In the genomic region with DNA sequence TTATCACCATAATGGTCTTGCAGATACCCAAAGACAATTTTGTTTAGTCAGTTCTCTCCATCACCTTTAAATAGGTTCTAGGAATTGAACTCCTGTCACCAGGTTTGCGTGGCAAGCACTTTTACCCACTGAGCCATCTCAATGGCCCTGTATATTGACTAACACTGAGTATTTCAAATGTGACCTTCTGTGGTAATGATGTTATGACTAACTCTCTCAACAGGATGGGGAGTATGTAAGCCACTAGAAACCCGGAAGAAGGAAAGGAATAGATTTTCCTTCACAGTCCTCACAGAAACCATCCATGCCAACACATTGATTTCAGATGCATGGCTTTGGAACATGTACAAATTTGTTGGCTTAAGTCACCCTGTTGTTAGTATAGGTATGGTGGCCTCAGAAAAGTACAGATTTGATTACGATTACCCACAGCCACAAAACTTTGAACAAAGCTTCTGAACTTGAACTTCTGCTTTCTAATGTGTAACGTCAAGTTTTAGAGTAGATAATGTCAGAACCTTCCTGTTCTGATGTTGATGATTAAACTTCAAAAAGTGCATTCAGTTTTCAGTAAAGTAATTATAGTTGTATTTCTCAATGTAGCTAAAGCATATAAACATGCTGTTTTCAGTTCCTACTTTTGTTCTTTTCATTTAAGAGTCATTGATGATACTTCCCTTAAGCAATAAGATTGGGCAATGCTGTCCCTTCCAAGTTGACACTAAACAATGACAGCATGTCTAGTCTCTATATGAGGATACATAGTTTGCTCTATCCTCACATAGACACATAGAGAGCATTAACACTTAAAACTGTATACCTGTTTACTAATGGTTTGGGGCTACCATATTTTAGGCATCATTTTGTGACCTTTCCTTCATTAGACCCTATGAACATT, we compare ENCODE assay signal across 28 mouse cellular contexts. TPM values are rescaled to one million over a fixed set of nuclear protein-coding genes. Genes with fewer than 3 reads are reported as not detected.
DNase-seq lines count a peak whose midpoint lies in the region; ATAC-seq and TF ChIP-seq lines count a peak whose summit lies in the region.
"Had no signal": no experiment of that assay in that cellular context is flagged by ENCODE, and none has a peak within 500 bp of the region (broad histone marks: within the 10 kb centered on the region; RNA-seq: fewer than 3 reads in every experiment).

No protein-coding gene starts in this region.

- no peaks in the 10 kb centered on the region for H3K36me3 ChIP-seq in lung, postnatal 0 days (ENCODE audit: insufficient read depth, low read length)
- peaks cover 4% of the 10 kb centered on the region for H3K36me3 ChIP-seq in G1E (replicated peaks)
- H3K36me3 ChIP-seq: forebrain, embryonic 10.5 days; hindbrain, embryonic 13.5 days; limb, embryonic 12.5 days had no signal

- no peaks in the 10 kb centered on the region for H3K9me3 ChIP-seq in lung, postnatal 0 days (ENCODE audit: low read length)
- H3K9me3 ChIP-seq in G1E (replicated peaks) = no peaks in the 10 kb centered on the region
- H3K9me3 ChIP-seq: forebrain, embryonic 10.5 days; hindbrain, embryonic 13.5 days; limb, embryonic 12.5 days had no signal

- H3K4me3 ChIP-seq in lung, postnatal 0 days (ENCODE audit: low read depth, low read length) = no peak overlapping the region
- H3K4me3 ChIP-seq in G1E (ENCODE audit: low read depth, low read length) = no peak overlapping the region
- H3K4me3 ChIP-seq: forebrain, embryonic 10.5 days; hindbrain, embryonic 13.5 days; left cerebral cortex, adult 2 months; limb, embryonic 12.5 days had no signal

- no peak for TF ChIP-seq EP300 in lung, postnatal 0 days (IDR thresholded peaks at IDR 0.05)

- peak; percentile 33; the same call in 1 of the 2 replicates for ATAC-seq in lung, postnatal 0 days
- ATAC-seq in G1E (ENCODE audit: extremely low read depth, insufficient number of reproducible peaks, low FRiP score, poor library complexity, severe bottlenecking) = peak; percentile 18; the same call in 1 of the 2 replicates
- ATAC-seq in hematopoietic stem cell, adult 5-6 weeks (replicated peaks in 1 of 2; ENCODE audit: insufficient read depth in 1 of 2, low FRiP score in 2 of 2, low TSS enrichment in 1 of 2, low read depth in 1 of 2, poor library complexity in 2 of 2, severe bottlenecking in 2 of 2) = peak; percentile 27 to 76; a peak in 2 of 4 replicates
- peak; percentile 90 for ATAC-seq in monocyte, adult 5-6 weeks (replicated peaks; ENCODE audit: insufficient number of reproducible peaks, low FRiP score, low TSS enrichment, poor library complexity, severe bottlenecking)
- ATAC-seq: activated CD4-positive, CD25-positive, alpha-beta regulatory T cell, adult 4 months; forebrain, embryonic 16.5 days; inflammation-experienced regulatory T-cells, adult 6 months had no signal

- no peaks in the 10 kb centered on the region for H3K4me1 ChIP-seq in lung, postnatal 0 days (ENCODE audit: insufficient read depth, low read depth, low read length)
- no peaks in the 10 kb centered on the region for H3K4me1 ChIP-seq in G1E (ENCODE audit: insufficient read depth, low read depth, low read length)
- H3K4me1 ChIP-seq: forebrain, embryonic 10.5 days; hindbrain, embryonic 13.5 days; limb, embryonic 12.5 days had no signal

- DNase-seq in lung, postnatal 0 days (ENCODE audit: low spot score) = peak; percentile 33
- DNase-seq in lung, postnatal 4 days = no peak
- DNase-seq in G1E (ENCODE audit: low spot score) = no peak
- no peak for DNase-seq in adipocyte (ENCODE audit: low spot score)
- no peak for DNase-seq in urinary bladder, postnatal 14 days (ENCODE audit: low spot score)
- DNase-seq: adrenal gland, postnatal 10 days; B cell, adult 2 months; cerebellum, adult 8-10 months; cerebellum, postnatal 36 days; gastrocnemius, postnatal 25 days; kidney, adult 18-20 months; lung, postnatal 10 days had no signal

- H3K4me2 ChIP-seq in lung, postnatal 0 days (replicated peaks; ENCODE audit: low read depth, low read length) = no peak overlapping the region
- H3K4me2 ChIP-seq: hindbrain, embryonic 13.5 days; limb, embryonic 12.5 days; midbrain, embryonic 11.5 days had no signal

- no peak overlapping the region for H3K27ac ChIP-seq in lung, postnatal 0 days (ENCODE audit: low read length)
- H3K27ac ChIP-seq: forebrain, embryonic 10.5 days; hindbrain, embryonic 13.5 days; left cerebral cortex, adult 2 months; limb, embryonic 12.5 days; liver, embryonic 14.5 days had no signal

- TF ChIP-seq CTCF in lung, postnatal 0 days (IDR thresholded peaks at IDR 0.05) = no peak
- no peak for TF ChIP-seq CTCF in G1E (IDR thresholded peaks at IDR 0.05; ENCODE audit: low read depth, low read length)

- H3K27me3 ChIP-seq in lung, postnatal 0 days (replicated peaks; ENCODE audit: insufficient read depth, low read length) = no peaks in the 10 kb centered on the region
- no peaks in the 10 kb centered on the region for H3K27me3 ChIP-seq in G1E (ENCODE audit: insufficient read depth, low read length)
- H3K27me3 ChIP-seq: CH12.LX; hindbrain, embryonic 13.5 days; limb, embryonic 12.5 days had no signal

- no peak overlapping the region for H3K9ac ChIP-seq in lung, postnatal 0 days (replicated peaks; ENCODE audit: low read depth)
- H3K9ac ChIP-seq: hindbrain, embryonic 13.5 days; limb, embryonic 12.5 days; liver, embryonic 14.5 days had no signal

- WGBS in lung, postnatal 0 days = 86% methylated on average over 4 of the region's 4 CpGs

RNA-seq across cellular contexts. Expression of a gene that starts 45.5 kb away (rescaled TPM):
- polyA plus RNA-seq in lung, postnatal 0 days (2015; fragmentation: Nextera tagmentation; extraction: Ambion mirVana) = 24.3 and 24.8 TPM in 2 replicates
- total RNA-seq in G1E (2014; fragmentation: Nextera tagmentation) = 4.7 TPM in 1 of 2 replicates, not detected in the other
- 15.0 and 16.3 TPM in 2 replicates for total RNA-seq in G1E (2017)
- polyA plus RNA-seq in G1E (2012) = 1.0 and 1.6 TPM in 2 replicates
- 14.2 and 18.0 TPM in 2 replicates for total RNA-seq in hematopoietic stem cell, adult 5-6 weeks (2017)
- 0.75 to 13.1 TPM (median 5.0 TPM) in 3 replicates for total RNA-seq in monocyte, adult 5-6 weeks (2017)

RNA-seq across cellular contexts. Expression of a gene that starts 45.5 kb away (rescaled TPM):
- polyA plus RNA-seq in lung, postnatal 0 days (2015; fragmentation: Nextera tagmentation; extraction: Ambion mirVana) = 6.7 and 7.6 TPM in 2 replicates
- 6.6 and 10.5 TPM in 2 replicates for total RNA-seq in G1E (2014; fragmentation: Nextera tagmentation)
- 12.7 and 14.8 TPM in 2 replicates for total RNA-seq in G1E (2017)
- 0.13 and 0.17 TPM in 2 replicates for polyA plus RNA-seq in G1E (2012)
- 7.1 and 10.8 TPM in 2 replicates for total RNA-seq in hematopoietic stem cell, adult 5-6 weeks (2017)
- total RNA-seq in monocyte, adult 5-6 weeks (2017) = 7.8 to 10.7 TPM (median 8.8 TPM) in 3 replicates

RNA-seq across cellular contexts. Expression of a gene that starts 45.6 kb away (rescaled TPM):
- polyA plus RNA-seq in lung, postnatal 0 days (2015; fragmentation: Nextera tagmentation; extraction: Ambion mirVana) = 3.1 and 3.2 TPM in 2 replicates
- total RNA-seq in G1E (2014; fragmentation: Nextera tagmentation) (16.6 and 18.0 TPM in 2 replicates), G1E (2017) (9.2 and 9.8 TPM in 2 replicates)
- 0.34 and 0.50 TPM in 2 replicates for polyA plus RNA-seq in G1E (2012)
- 6.5 and 6.8 TPM in 2 replicates for total RNA-seq in hematopoietic stem cell, adult 5-6 weeks (2017)
- 1.5 to 5.4 TPM (median 4.8 TPM) in 3 replicates for total RNA-seq in monocyte, adult 5-6 weeks (2017)

RNA-seq across cellular contexts. Expression of a gene that starts 51.2 kb away (rescaled TPM):
- 21.4 and 24.6 TPM in 2 replicates for polyA plus RNA-seq in lung, postnatal 0 days (2015; fragmentation: Nextera tagmentation; extraction: Ambion mirVana)
- not detected in 2 replicates for total RNA-seq in G1E (2014; fragmentation: Nextera tagmentation)
- 16.1 and 18.0 TPM in 2 replicates for total RNA-seq in G1E (2017)
- polyA plus RNA-seq in G1E (2012) = not detected in 2 replicates
- total RNA-seq in hematopoietic stem cell, adult 5-6 weeks (2017) = not detected in 2 replicates
- total RNA-seq in monocyte, adult 5-6 weeks (2017) = 13.4 to 63.0 TPM in 2 of 3 replicates, not detected in the other
- total RNA-seq: midbrain, postnatal 0 days had no signal
- polyA plus RNA-seq: large intestine, adult 2 months; small intestine, adult 2 months; urinary bladder, adult 2 months had no signal

Comparison
In these comparisons a context has a peak if more than half of its experiments do, and no peak if none do; other contexts are left out.
1. ATAC-seq: peak in every context shown above with its lines; median percentile 90 in monocyte, adult 5-6 weeks; 52 in hematopoietic stem cell, adult 5-6 weeks; 33 in lung, postnatal 0 days; 18 in G1E.